Mouse (Mus musculus): ENCODE measurements at regions not wholly inside any gene's neighbourhood (a gene's known extent, or its start where the extent isn't known, plus 50 kb on each side); places are given as distances from the start of the nearest gene placed in this dataset.

GRCm38 (mm10) chr17:7565771-7566170 lies 180.5 kb upstream of the Unc93a2 start:
- no peak for TF ChIP-seq CTCF (IDR thresholded peaks at IDR 0.05; ENCODE audit: low read depth)
- TF ChIP-seq EP300 (IDR thresholded peaks at IDR 0.05; ENCODE audit: low read depth): no peak

All from liver, postnatal 0 days (tissue).